Mouse (Mus musculus): Measurements from ENCODE around the gene Dstn.

Dstn gene

GRCm38 (mm10) chr2:143962192-143962591 is 47.1 kb downstream of the Dstn start:
- DNase-seq = no peak

GRCm38 (mm10) chr2:143963318-143963717 is 48.2 kb downstream of the Dstn start:
- peak; percentile 6 for DNase-seq

DNA sequence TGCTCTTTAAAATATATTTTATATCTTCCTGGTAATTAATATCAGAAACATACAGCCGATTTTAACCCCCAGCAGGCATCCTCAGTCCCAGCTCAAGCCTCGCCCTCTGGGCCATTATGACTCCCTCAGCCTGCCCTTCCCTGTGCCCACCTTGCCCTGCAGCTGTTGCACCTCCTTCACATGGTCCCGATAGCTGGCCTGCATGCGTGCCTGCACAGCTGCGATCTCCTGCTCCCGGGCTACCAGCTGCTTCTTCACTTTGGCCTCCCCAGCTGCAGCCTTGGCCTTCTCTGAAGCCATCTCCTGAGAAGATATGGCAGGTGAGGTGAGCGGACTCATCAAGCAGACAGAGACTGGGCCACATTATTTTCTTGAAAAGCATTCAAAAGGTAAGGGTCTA is 54.1 kb downstream of the Dstn start:
- DNase-seq = no peak

GRCm38 (mm10) chr2:143970841-143971240 is 55.7 kb downstream of the Dstn start:
- no peak for DNase-seq

- no peak for DNase-seq
Measured at GRCm38 (mm10) chr2:143971887-143972286, 56.8 kb downstream of the Dstn start.

DNA sequence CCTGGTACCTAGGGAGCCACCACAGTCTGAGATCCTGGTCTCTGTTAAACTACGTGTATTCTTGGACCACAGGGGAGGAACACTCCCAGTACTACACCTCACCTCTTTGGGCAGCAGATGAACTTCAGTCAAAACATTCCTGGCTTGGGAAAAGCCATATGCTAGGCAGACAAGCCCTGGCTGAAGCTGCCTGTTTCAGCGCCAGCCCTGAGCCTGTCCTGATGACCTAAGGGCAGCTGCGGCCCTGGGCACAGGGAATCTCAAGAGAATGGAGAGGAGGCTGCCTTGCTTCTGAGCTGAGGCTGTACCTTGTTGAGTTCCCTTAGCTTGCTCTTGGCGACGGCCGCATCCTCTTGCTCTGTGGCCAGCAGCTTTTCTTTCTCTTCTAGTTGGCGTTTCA is 58.0 kb downstream of the Dstn start:
- DNase-seq = no peak

- no peak for DNase-seq
Measured at GRCm38 (mm10) chr2:143975146-143975649, 60.1 kb downstream of the Dstn start.

DNA sequence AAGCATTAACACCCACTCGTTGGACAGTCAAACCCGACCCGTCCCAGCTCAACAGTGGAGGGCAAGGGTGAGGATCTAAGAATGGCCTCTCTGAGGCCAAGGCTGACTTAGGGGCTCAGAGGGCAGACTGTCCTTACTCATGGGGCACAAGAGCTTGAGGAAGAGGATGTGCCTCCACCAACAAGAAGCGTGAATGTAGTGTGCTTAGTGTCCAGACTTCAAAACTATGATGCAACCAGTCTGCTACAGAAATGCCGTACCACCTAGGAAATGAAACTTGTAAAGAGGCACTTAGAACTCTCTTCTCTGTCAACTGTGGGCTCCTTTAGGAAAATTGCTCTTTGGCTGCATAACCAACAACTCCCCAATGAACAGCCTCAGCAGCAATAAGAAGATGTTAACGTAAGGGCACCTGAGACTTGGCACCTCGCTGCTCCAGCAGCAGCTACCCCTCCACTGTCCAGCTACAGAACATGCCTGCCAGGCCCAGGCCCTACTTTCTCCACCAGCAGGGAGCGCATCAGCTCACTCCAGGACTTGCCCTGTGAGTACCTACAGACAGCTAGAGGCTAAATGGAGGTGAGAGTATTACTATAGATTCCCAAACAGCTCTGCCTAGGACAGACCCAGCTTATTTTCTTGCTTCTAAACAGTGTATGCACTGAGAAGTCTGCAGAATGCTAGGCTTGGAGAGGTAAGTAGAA is 63.5 kb downstream of the Dstn start:
- no peak for DNase-seq

GRCm38 (mm10) chr2:143980781-143981398 is 65.8 kb downstream of the Dstn start:
- DNase-seq = peak; percentile 74

DNA sequence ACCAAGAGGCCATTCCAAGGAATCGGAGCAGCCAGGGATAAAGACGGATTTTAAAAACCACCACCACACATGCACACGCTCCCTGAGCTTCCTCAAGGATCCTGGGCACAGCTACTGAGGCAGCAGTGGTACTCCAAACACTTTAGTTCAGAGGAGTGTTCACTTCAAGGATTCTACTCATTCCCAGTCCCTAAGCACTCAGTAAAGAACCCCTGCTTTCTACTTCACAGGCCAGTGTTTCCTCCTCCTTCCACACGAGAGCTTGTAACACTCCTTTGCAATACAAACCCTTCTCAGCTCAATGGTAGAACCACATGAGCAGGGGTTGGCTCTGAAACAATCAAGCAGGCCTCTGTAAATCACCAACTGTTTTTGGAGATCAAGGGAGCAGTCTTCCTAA is 67.0 kb downstream of the Dstn start:
- DNase-seq = no peak

GRCm38 (mm10) chr2:143982901-143983300 is 67.8 kb downstream of the Dstn start:
- DNase-seq = no peak

DNA sequence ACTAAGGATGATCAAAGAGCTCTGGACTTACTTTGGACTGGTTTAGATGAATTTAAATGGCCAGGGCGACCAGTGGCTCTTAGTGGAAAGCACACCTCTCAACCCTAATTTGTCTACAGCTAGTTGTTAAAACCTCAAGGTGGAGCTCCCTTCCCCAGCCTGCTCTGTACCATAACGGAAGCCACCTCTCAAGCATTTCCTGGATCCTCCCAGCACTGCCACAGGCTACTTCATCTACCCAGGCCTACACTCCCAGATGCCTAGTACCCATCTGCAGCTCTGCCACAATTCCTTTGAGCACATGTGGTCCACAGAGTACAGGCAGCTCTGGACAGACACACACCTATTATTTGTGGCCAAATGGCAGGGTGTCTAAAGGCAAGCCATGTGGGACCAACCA is 68.4 kb downstream of the Dstn start:
- DNase-seq = no peak

DNA sequence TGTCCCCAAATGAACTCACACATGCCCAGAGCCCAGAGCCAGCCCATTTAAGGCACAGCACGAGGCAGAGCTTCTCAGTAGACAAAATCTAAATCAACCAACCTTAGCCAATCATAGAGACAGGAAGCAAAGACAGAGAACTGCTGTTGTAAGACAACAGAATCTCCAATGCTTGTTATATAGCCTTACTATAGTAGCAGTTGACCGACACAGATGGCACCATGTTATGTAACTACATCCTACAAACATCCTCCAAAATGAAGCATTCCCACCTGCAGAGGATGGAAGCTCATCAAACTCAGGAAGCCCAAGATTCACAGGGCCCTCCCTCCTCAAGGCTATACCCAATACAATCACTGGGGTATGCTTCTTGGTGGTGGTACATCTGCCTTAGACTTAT is 72.4 kb downstream of the Dstn start:
- DNase-seq = no peak

DNA sequence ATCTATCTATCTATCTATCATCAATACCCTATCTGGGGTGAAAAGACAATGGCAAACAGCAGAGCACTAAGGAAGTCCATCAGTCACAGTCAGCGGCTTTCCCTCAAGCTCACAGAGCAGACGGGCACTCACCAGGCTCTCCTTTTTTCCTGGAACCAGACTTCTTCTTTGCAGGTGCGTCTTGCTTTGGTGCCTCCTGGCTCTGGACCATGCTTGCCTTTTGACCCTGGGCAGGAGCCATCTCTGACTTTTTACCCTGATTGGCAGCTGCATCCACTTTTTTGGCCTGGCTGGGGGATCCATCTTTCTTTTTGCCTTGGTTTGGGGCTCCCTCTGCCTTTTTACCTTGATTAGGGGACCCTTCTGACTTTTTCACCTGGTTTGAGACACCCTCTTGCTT is 72.9 kb downstream of the Dstn start:
- DNase-seq = no peak

GRCm38 (mm10) chr2:143990997-143991396 is 75.9 kb downstream of the Dstn start:
- DNase-seq = peak; percentile 42

DNA sequence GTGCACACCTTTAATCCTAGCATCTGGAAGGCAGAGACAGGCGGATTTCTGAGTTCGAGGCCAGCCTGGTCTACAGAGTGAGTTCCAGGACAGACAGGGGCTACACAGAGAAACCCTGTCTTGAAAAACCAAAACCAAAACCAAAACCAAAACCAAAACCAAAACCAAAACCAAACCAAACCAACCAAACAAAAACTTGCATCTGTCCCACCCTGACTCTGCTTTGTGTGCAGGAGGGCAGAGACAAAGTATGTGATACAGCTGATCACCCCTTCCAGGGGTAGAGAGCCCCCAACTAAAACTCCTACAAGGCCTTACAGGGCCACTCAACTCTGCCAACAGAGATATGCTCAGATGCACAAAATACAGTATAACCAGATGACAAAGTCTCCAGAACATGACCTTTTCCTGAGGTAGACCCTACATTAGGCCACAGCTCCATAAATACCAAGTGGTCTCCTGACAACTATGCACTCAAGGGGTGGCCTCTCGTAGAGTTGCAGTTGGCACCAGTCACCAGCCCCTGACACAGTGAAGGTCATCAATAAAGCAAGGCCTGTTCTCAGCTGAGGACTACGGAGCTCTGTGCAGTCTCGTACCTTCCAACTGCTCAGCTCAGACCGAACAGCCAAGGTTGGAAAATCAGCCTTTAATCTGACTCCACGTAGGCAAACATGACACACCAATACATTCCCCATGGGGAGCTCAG is 77.0 kb downstream of the Dstn start:
- no peak for DNase-seq
